Mouse (Mus musculus) olfactory bulb, adult 2 months (tissue): ENCODE results near the gene Cdkl1.

ENCODE experiments used
- CTCF ChIP-seq: fragments of 200-500 bp; IDR thresholded peaks from 2 replicates; pipeline ENCODE4 v1.5.1; 2012; ENCODE audit warnings: low read depth, mild to moderate bottlenecking, low read length, moderate library complexity; ENCODE audit not compliant: insufficient read depth
- POLR2A ChIP-seq: fragments of 200-500 bp; IDR thresholded peaks from 2 replicates; pipeline ENCODE4 v1.6.1; 2012; ENCODE audit warnings: mild to moderate bottlenecking, low read depth, low read length, moderate library complexity; ENCODE audit not compliant: insufficient read depth

GRCm38 (mm10) chr12:69831239-69831910 is 40.3 kb upstream of the Cdkl1 start:
- TF ChIP-seq CTCF = no peak
- no peak for TF ChIP-seq POLR2A
